Mouse (Mus musculus): ENCODE results near the gene Kcnma1. TPM values are rescaled to one million over a fixed set of nuclear protein-coding genes. Genes with fewer than 3 reads are reported as not detected.
A peak's percentile ranks its signal among the peaks of the same experiment; 100 is the strongest.

The Kcnma1 gene
- polyA plus RNA-seq, 1 experiment from 2014 or later = 22.1 TPM

DNA sequence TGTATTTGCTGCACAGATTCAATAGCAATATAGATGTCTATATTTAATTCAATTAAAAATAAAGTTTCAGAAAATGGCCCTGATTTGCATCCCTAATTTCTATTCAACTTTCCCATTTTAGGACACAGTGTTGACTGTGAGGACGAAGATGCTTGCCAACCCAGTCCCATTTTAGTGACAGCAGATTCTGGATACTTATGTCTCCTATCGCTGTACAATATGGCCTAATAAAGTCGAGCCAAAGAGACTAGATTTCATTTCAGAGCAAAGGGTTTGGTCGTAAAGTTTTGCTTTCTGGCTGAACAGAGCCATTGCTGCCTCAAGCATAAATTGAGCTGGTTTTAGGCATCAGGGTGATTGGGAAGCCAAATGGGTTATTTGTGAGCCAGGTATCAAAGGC is 539.2 kb downstream of the Kcnma1 start:
- H3K27ac ChIP-seq (replicated peaks) = no peak overlapping the region
- no peaks in the 10 kb centered on the region for H3K9me3 ChIP-seq (replicated peaks)
- no peak overlapping the region for H3K4me2 ChIP-seq
- H3K9ac ChIP-seq (replicated peaks) = no peak overlapping the region
- H3K27me3 ChIP-seq (replicated peaks) = no peaks in the 10 kb centered on the region
- H3K4me3 ChIP-seq (replicated peaks) = no peak overlapping the region
- no peaks in the 10 kb centered on the region for H3K36me3 ChIP-seq
- ATAC-seq (ENCODE audit: low FRiP score) = no peak
- 77% methylated on average over 4 of the region's 4 CpGs for whole genome bisulfite sequencing
- H3K4me1 ChIP-seq = no peaks in the 10 kb centered on the region

DNA sequence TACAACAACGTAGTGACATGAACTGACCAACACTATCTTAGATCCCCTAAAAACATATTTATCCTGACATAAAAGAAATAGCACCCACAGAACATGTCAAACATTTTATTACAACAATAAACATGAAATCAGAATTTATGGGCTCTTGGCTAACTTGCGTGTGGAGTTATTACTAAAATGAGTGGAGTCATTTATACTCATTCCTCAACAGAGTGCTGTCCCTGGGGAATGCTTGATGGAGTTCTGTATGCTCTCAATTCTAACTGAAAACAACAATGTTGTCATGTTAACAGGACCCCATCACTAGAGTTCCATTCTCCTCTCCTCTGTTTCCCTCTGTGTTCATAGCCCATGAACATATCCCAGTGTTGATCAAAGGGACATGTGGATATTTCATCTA is 544.2 kb downstream of the Kcnma1 start:
- no peak overlapping the region for H3K27ac ChIP-seq (replicated peaks)
- no peak for ATAC-seq (ENCODE audit: low FRiP score)
- H3K4me1 ChIP-seq = no peaks in the 10 kb centered on the region
- no peak overlapping the region for H3K4me2 ChIP-seq
- H3K27me3 ChIP-seq (replicated peaks) = no peaks in the 10 kb centered on the region
- WGBS = 69% methylated on average over 2 of the region's 2 CpGs
- H3K9me3 ChIP-seq (replicated peaks) = no peaks in the 10 kb centered on the region
- H3K36me3 ChIP-seq = no peaks in the 10 kb centered on the region
- H3K9ac ChIP-seq (replicated peaks) = no peak overlapping the region
- no peak overlapping the region for H3K4me3 ChIP-seq (replicated peaks)

DNA sequence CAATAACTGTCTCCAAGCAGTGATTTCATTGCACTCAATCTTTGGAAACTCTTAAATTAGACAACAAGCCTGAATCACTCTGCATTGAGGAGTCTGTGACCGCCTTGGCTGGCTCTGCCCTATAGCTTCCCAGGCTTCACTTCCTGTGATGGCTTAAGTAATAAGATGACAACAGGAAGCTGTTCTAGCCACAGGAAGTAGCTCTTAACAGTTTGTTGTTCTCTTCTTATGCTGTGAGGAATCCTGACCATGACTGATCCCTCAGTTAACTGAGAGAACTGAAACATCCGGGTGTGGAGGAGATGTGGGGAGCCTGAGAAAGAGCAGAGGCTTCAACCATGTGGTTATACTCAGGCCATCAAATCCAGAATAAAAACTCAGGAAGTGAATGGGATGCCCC is 549.2 kb downstream of the Kcnma1 start:
- Histone ChIP-seq H3K27me3 (replicated peaks) (no peaks in the 10 kb centered on the region), H3K4me1 (peaks cover 14% of the 10 kb centered on the region), H3K4me2 (no peak overlapping the region), H3K27ac (replicated peaks) (no peak overlapping the region), H3K4me3 (replicated peaks) (no peak overlapping the region), H3K9ac (replicated peaks) (no peak overlapping the region), H3K36me3 (no peaks in the 10 kb centered on the region), H3K9me3 (replicated peaks) (no peaks in the 10 kb centered on the region)
- ATAC-seq (ENCODE audit: low FRiP score) = no peak
- 77% methylated on average over 2 of the region's 2 CpGs for WGBS

DNA sequence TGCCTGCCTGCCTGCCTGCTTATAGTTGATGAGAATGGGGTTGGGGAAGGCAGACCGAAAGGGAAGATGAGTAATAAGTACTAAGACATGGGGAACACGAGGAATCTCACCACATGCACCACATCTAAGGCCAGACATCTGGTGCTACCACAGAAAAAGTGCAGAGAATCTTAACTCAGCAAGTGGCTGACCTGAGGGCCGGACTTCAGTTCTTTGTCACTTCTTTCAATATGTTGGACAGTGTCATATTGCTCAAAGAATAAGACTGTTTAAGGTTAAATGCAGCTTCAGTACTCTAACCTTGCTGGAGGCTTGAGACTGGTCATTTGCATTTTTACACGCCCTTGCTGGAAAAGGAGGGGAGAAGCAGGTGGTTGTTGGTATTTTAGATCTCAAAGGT is 555.7 kb downstream of the Kcnma1 start:
- H3K27me3 ChIP-seq (replicated peaks) = no peaks in the 10 kb centered on the region
- H3K9me3 ChIP-seq (replicated peaks) = no peaks in the 10 kb centered on the region
- peaks cover 29% of the 10 kb centered on the region for H3K4me1 ChIP-seq
- WGBS = 60% methylated on average over 4 of the region's 4 CpGs
- H3K27ac ChIP-seq (replicated peaks) = no peak overlapping the region
- no peak overlapping the region for H3K4me2 ChIP-seq
- no peaks in the 10 kb centered on the region for H3K36me3 ChIP-seq
- H3K9ac ChIP-seq (replicated peaks) = no peak overlapping the region
- ATAC-seq (ENCODE audit: low FRiP score) = no peak
- H3K4me3 ChIP-seq (replicated peaks) = no peak overlapping the region

DNA sequence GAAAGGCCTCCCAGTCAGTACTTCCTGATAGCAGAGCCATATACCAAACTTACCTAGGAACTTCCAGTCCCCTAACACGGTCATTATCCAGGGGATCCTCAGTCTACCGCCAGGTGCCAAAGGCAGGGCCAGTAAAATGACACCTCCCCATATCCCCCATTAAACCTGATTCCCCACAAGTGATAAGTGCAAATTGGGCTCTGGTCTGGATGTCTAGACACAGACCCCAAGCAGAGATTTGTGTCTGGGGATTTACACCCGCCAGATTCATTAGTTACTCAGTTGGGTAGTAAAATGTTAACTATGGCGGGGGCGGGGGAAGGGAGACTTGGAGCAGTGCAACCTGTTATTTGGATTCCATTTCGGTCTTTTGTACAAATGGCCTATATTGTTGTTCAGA is 562.6 kb downstream of the Kcnma1 start:
- Histone ChIP-seq H3K4me1 (0 out of 2 replicates have a peak, but pooled peaks cover 2% of the 10 kb centered on the region), H3K27me3 (replicated peaks) (no peaks in the 10 kb centered on the region), H3K4me2 (no peak overlapping the region), H3K9ac (replicated peaks) (no peak overlapping the region), H3K36me3 (no peaks in the 10 kb centered on the region), H3K27ac (replicated peaks) (no peak overlapping the region), H3K4me3 (replicated peaks) (no peak overlapping the region), H3K9me3 (replicated peaks) (no peaks in the 10 kb centered on the region)
- WGBS = 40% methylated on average over 6 of the region's 6 CpGs
- no peak for ATAC-seq (ENCODE audit: low FRiP score)

DNA sequence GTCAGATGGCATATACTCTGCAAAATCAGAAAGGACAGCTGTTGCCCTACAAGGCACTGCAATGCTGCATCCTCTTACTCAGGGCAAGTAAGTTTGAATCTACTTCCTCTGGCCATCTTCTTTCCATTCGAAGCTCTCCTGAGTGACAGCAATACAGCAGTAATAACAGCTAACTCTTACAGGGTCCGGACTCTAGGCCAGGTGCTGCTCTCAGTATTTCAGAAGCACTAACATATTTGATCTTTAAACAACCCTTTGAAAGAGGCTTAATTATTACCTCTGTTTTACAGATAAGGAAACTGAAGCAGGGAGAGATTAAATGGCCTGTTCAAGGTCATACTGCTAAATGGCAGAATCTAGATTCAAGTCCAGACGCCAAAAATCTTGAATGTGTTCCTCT is 576.8 kb downstream of the Kcnma1 start:
- Histone ChIP-seq H3K9ac (replicated peaks) (no peak overlapping the region), H3K4me3 (replicated peaks) (no peak overlapping the region), H3K27ac (replicated peaks) (no peak overlapping the region), H3K36me3 (no peaks in the 10 kb centered on the region), H3K27me3 (replicated peaks) (no peaks in the 10 kb centered on the region), H3K4me1 (no peaks in the 10 kb centered on the region), H3K9me3 (replicated peaks) (no peaks in the 10 kb centered on the region), H3K4me2 (no peak overlapping the region)
- ATAC-seq (ENCODE audit: low FRiP score) = no peak
- 85% methylated on average over 3 of the region's 3 CpGs for WGBS

DNA sequence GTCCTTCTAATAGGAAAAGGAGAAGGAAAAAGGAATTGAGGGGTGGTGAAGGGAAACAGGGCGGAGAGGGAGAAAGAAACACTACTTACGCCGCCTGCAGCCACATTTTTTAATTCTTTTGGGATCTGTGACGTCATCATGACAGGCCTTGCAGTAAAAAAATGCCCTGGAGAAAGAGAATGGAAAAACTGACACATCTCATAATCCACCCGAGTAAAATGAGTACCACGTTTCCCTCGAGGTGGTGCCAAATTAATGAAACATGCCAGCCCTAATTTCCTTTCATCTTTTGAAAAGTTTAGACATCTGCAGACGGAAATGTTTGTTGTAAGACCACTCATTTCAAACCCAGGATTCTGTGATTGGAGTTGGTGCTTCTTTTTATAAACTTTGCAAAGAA is 578.4 kb downstream of the Kcnma1 start:
- no peak overlapping the region for H3K4me3 ChIP-seq (replicated peaks)
- H3K36me3 ChIP-seq = no peaks in the 10 kb centered on the region
- WGBS = 78% methylated on average over 8 of the region's 8 CpGs
- no peaks in the 10 kb centered on the region for H3K4me1 ChIP-seq
- H3K9ac ChIP-seq (replicated peaks) = no peak overlapping the region
- H3K4me2 ChIP-seq = no peak overlapping the region
- no peak overlapping the region for H3K27ac ChIP-seq (replicated peaks)
- ATAC-seq (ENCODE audit: low FRiP score) = no peak
- no peaks in the 10 kb centered on the region for H3K27me3 ChIP-seq (replicated peaks)
- no peaks in the 10 kb centered on the region for H3K9me3 ChIP-seq (replicated peaks)

GRCm38 (mm10) chr14:23430006-23430405 is 584.3 kb downstream of the Kcnma1 start:
- no peak overlapping the region for H3K27ac ChIP-seq (replicated peaks)
- H3K4me2 ChIP-seq = no peak overlapping the region
- H3K4me1 ChIP-seq = no peaks in the 10 kb centered on the region
- H3K27me3 ChIP-seq (replicated peaks) = no peaks in the 10 kb centered on the region; the same call in 1 of the 2 replicates
- no peak overlapping the region for H3K9ac ChIP-seq (replicated peaks)
- no peaks in the 10 kb centered on the region for H3K9me3 ChIP-seq (replicated peaks)
- ATAC-seq (ENCODE audit: low FRiP score) = no peak
- 94% methylated on average over 2 of the region's 2 CpGs for WGBS
- no peak overlapping the region for H3K4me3 ChIP-seq (replicated peaks)
- H3K36me3 ChIP-seq = no peaks in the 10 kb centered on the region

- H3K9me3 ChIP-seq (replicated peaks) = no peaks in the 10 kb centered on the region
- WGBS = 33% methylated on average over 4 of the region's 4 CpGs
- no peaks in the 10 kb centered on the region for H3K4me1 ChIP-seq
- H3K4me3 ChIP-seq (replicated peaks) = no peak overlapping the region
- H3K27me3 ChIP-seq (replicated peaks) = no peaks in the 10 kb centered on the region; the same call in 1 of the 2 replicates
- no peak overlapping the region for H3K9ac ChIP-seq (replicated peaks)
- H3K36me3 ChIP-seq = no peaks in the 10 kb centered on the region
- H3K27ac ChIP-seq (replicated peaks) = no peak overlapping the region
- H3K4me2 ChIP-seq = no peak overlapping the region
- ATAC-seq (ENCODE audit: low FRiP score) = peak; percentile 65; the same call in 1 of the 2 replicates
These were observed 585.2 kb downstream of the Kcnma1 start for GRCm38 (mm10) chr14:23429043-23429442.

DNA sequence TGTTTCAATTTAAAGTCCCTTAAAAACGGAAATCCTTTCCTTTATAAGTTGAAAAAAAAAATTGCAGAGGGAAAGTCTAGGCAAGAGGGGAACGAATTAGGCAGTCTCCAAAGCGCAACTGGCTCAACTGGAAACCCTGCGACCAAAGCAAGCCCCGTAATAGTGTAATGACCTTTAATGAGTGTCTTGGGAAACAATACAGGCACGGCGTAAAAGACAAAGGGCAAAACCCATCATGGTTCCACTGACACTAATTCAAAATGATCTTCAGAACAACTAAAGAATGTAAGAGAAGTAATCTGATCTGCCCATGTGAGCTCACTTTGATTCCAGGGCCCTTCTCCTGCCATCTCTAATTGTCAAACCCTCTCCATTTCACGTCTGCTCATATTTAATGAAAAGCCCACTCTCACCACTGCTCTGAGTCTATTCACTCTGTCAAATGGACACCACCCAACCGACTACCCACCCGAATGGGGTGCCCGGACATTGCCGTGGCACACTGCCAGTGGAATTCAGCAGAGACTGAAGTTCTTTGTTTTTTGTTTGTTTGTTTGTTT is 591.7 kb downstream of the Kcnma1 start:
- Histone ChIP-seq H3K27ac (replicated peaks) (no peak overlapping the region), H3K9me3 (replicated peaks) (no peaks in the 10 kb centered on the region), H3K9ac (replicated peaks) (no peak overlapping the region), H3K36me3 (no peaks in the 10 kb centered on the region), H3K27me3 (replicated peaks) (no peaks in the 10 kb centered on the region; the same call in 1 of the 2 replicates), H3K4me1 (no peaks in the 10 kb centered on the region), H3K4me2 (no peak overlapping the region), H3K4me3 (replicated peaks) (no peak overlapping the region)
- WGBS = 40% methylated on average over 12 of the region's 12 CpGs
- ATAC-seq (ENCODE audit: low FRiP score) = no peak

GRCm38 (mm10) chr14:23418955-23419354 is 595.3 kb downstream of the Kcnma1 start:
- Histone ChIP-seq H3K36me3 (no peaks in the 10 kb centered on the region), H3K27me3 (replicated peaks) (no peaks in the 10 kb centered on the region), H3K9me3 (replicated peaks) (no peaks in the 10 kb centered on the region), H3K4me2 (no peak overlapping the region), H3K4me1 (no peaks in the 10 kb centered on the region), H3K27ac (replicated peaks) (no peak overlapping the region), H3K4me3 (replicated peaks) (no peak overlapping the region), H3K9ac (replicated peaks) (no peak overlapping the region)
- WGBS = 82% methylated on average over 3 of the region's 3 CpGs
- ATAC-seq (ENCODE audit: low FRiP score) = no peak

DNA sequence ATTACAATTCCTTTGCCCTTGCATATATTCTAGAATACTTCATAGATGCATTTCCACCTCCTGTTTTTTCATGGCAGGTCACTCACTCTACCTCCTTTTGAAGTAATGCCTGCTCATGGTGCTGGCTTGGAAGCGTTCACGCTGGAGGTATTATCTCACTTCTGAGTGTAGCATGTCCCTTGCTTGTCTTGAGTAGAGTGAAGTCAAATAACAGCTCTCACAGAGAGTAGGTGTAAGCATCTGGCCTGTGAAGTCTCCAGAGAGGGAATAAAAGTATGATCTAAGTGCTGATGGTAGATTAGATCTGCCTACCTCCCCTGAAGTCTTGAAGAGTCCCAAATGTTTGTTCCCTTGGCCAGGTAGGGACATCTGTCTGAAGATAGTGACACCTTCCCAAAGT is 607.2 kb downstream of the Kcnma1 start:
- H3K27ac ChIP-seq (replicated peaks) = no peak overlapping the region
- no peaks in the 10 kb centered on the region for H3K4me1 ChIP-seq
- ATAC-seq (ENCODE audit: low FRiP score) = no peak
- H3K9ac ChIP-seq (replicated peaks) = no peak overlapping the region
- WGBS = 96% methylated on average over 2 of the region's 2 CpGs
- 0 out of 2 replicates have a peak, but pooled peaks cover 3% of the 10 kb centered on the region for H3K36me3 ChIP-seq
- H3K9me3 ChIP-seq (replicated peaks) = no peaks in the 10 kb centered on the region
- no peak overlapping the region for H3K4me3 ChIP-seq (replicated peaks)
- H3K27me3 ChIP-seq (replicated peaks) = peaks cover 7% of the 10 kb centered on the region; the same call in 1 of the 2 replicates
- H3K4me2 ChIP-seq = no peak overlapping the region

Measured in neural tube, embryonic 15.5 days (tissue).